Comparison of ENCODE assay signal across 16 mouse cellular contexts in genomic region chr4:137642101-137642500, GRCm38 (mm10). TPM values are rescaled to one million over a fixed set of nuclear protein-coding genes. Genes with fewer than 3 reads are reported as not detected.
DNase-seq lines count a peak whose midpoint lies in the region; ATAC-seq and TF ChIP-seq lines count a peak whose summit lies in the region.
"Had no signal": no experiment of that assay in that cellular context is flagged by ENCODE, and none has a peak within 500 bp of the region (broad histone marks: within the 10 kb centered on the region; RNA-seq: fewer than 3 reads in every experiment).

No protein-coding gene starts in this region.

- TF ChIP-seq CTCF in intestine, postnatal 0 days (IDR thresholded peaks at IDR 0.05; ENCODE audit: low read depth) = no peak
- no peak for TF ChIP-seq CTCF in lung, postnatal 0 days (IDR thresholded peaks at IDR 0.05)
- TF ChIP-seq CTCF in lung, adult 2 months (IDR thresholded peaks at IDR 0.05; ENCODE audit: insufficient read depth, low read length) = no peak

- ATAC-seq in intestine, embryonic 14.5 days (replicated peaks; ENCODE audit: low FRiP score, low TSS enrichment, low read depth) = peak; percentile 79
- ATAC-seq in intestine, postnatal 0 days = no peak
- peak; percentile 65 for ATAC-seq in lung, postnatal 0 days
- ATAC-seq: CD4-positive, CD25-positive, alpha-beta regulatory T cell, adult 4 months; midbrain, embryonic 15.5 days had no signal

- no peak overlapping the region for H3K4me3 ChIP-seq in intestine, embryonic 14.5 days (ENCODE audit: low read depth, low read length)
- H3K4me3 ChIP-seq in intestine, postnatal 0 days (ENCODE audit: low read depth, low read length) = no peak overlapping the region
- H3K4me3 ChIP-seq in lung, postnatal 0 days (ENCODE audit: low read depth, low read length) = no peak overlapping the region
- H3K4me3 ChIP-seq in lung, adult 2 months (replicated peaks; ENCODE audit: extremely low read depth, low read depth, low read length) = no peak overlapping the region
- H3K4me3 ChIP-seq in myocyte = no peak overlapping the region
- H3K4me3 ChIP-seq: forebrain, embryonic 10.5 days; midbrain, embryonic 15.5 days had no signal

- DNase-seq in intestine, embryonic 14.5 days (ENCODE audit: low spot score) = no peak
- peak; percentile 25 for DNase-seq in lung, postnatal 0 days (ENCODE audit: low spot score)
- no peak for DNase-seq in lung, adult 2 months
- no peak for DNase-seq in gastrocnemius, adult 18-20 months (ENCODE audit: low spot score)
- no peak for DNase-seq in thymus, postnatal 25 days
- no peak for DNase-seq in left cerebral cortex, postnatal 36 days (ENCODE audit: low spot score in 2 of 2)
- DNase-seq: heart, adult 18-20 months; heart, postnatal 4 days; lung, embryonic 14.5 days; spleen, adult 18-20 months had no signal

- no peak overlapping the region for H3K9ac ChIP-seq in intestine, embryonic 14.5 days (ENCODE audit: low read length)
- no peak overlapping the region for H3K9ac ChIP-seq in intestine, postnatal 0 days (ENCODE audit: low read depth, low read length)
- H3K9ac ChIP-seq in lung, postnatal 0 days (replicated peaks; ENCODE audit: low read depth) = no peak overlapping the region
- H3K9ac ChIP-seq: lung, embryonic 14.5 days; midbrain, embryonic 15.5 days had no signal

- no peak overlapping the region for H3ac ChIP-seq in myocyte (ENCODE audit: control insufficient read depth, insufficient read length)

- 71% methylated on average over 2 of the region's 2 CpGs for WGBS in intestine, embryonic 14.5 days
- 41% methylated on average over 2 of the region's 2 CpGs for WGBS in intestine, postnatal 0 days
- WGBS in lung, postnatal 0 days = 51% methylated on average over 2 of the region's 2 CpGs
- 82% methylated on average over 2 of the region's 2 CpGs for WGBS in lung, adult 2 months

- H3K36me3 ChIP-seq in intestine, embryonic 14.5 days (ENCODE audit: control insufficient read depth, insufficient read depth, low read length) = peaks cover 89% of the 10 kb centered on the region
- H3K36me3 ChIP-seq in intestine, postnatal 0 days (ENCODE audit: control insufficient read depth, insufficient read depth) = peaks cover 65% of the 10 kb centered on the region
- H3K36me3 ChIP-seq in lung, postnatal 0 days (ENCODE audit: insufficient read depth, low read length) = peaks cover 43% of the 10 kb centered on the region
- peaks cover 25% of the 10 kb centered on the region for H3K36me3 ChIP-seq in myocyte (ENCODE audit: control insufficient read depth, insufficient read depth)

- H3K27me3 ChIP-seq in intestine, embryonic 14.5 days (replicated peaks; ENCODE audit: control insufficient read depth, insufficient read depth, low read length) = no peaks in the 10 kb centered on the region
- no peaks in the 10 kb centered on the region for H3K27me3 ChIP-seq in intestine, postnatal 0 days (replicated peaks; ENCODE audit: control insufficient read depth, insufficient read depth, low read length)
- H3K27me3 ChIP-seq in lung, postnatal 0 days (replicated peaks; ENCODE audit: insufficient read depth, low read length) = no peaks in the 10 kb centered on the region
- H3K27me3 ChIP-seq in myocyte (ENCODE audit: control insufficient read depth, insufficient read depth, insufficient read length) = no peaks in the 10 kb centered on the region
- H3K27me3 ChIP-seq: midbrain, embryonic 15.5 days had no signal

- no peak for TF ChIP-seq POLR2A in lung, adult 2 months (IDR thresholded peaks at IDR 0.05; ENCODE audit: borderline replicate concordance, extremely low read depth, low read depth, low read length)
- no peak for TF ChIP-seq POLR2A in myocyte (IDR thresholded peaks at IDR 0.05; ENCODE audit: insufficient read length, low read depth)

- H3K79me2 ChIP-seq in myocyte (ENCODE audit: control insufficient read depth, insufficient read depth) = no peaks in the 10 kb centered on the region

- H3K27ac ChIP-seq in intestine, embryonic 14.5 days (ENCODE audit: low read depth) = peak overlapping the region; percentile 44; the same call in 1 of the 2 replicates
- H3K27ac ChIP-seq in intestine, postnatal 0 days (ENCODE audit: low read depth, low read length) = no peak overlapping the region
- H3K27ac ChIP-seq in lung, postnatal 0 days (ENCODE audit: low read length) = peak overlapping the region; percentile 34; the same call in 1 of the 2 replicates
- H3K27ac ChIP-seq: midbrain, embryonic 15.5 days had no signal

- intact Hi-C loops in left cerebral cortex, postnatal 36 days (cut with DNase I) = no loop called here

- no peak for TF ChIP-seq EP300 in lung, postnatal 0 days (IDR thresholded peaks at IDR 0.05)

- H3K4me1 ChIP-seq in intestine, embryonic 14.5 days (replicated peaks; ENCODE audit: control insufficient read depth, insufficient read depth, low read length) = peaks cover 5% of the 10 kb centered on the region; the same call in 1 of the 2 replicates
- H3K4me1 ChIP-seq in intestine, postnatal 0 days (replicated peaks; ENCODE audit: control insufficient read depth, insufficient read depth, low read length) = 0 out of 2 replicates have a peak, but pooled peaks cover 2% of the 10 kb centered on the region
- no peaks in the 10 kb centered on the region for H3K4me1 ChIP-seq in lung, postnatal 0 days (ENCODE audit: insufficient read depth, low read depth, low read length)
- no peaks in the 10 kb centered on the region for H3K4me1 ChIP-seq in lung, adult 2 months (ENCODE audit: control insufficient read depth, insufficient read depth, low read length)
- H3K4me1 ChIP-seq: midbrain, embryonic 15.5 days had no signal

- no peak overlapping the region for H3K4me2 ChIP-seq in intestine, embryonic 14.5 days (ENCODE audit: low read length)
- no peak overlapping the region for H3K4me2 ChIP-seq in intestine, postnatal 0 days (replicated peaks; ENCODE audit: low read depth)
- no peak overlapping the region for H3K4me2 ChIP-seq in lung, postnatal 0 days (replicated peaks; ENCODE audit: low read depth, low read length)
- H3K4me2 ChIP-seq in myocyte (ENCODE audit: low read depth) = peak overlapping the region; percentile 44
- H3K4me2 ChIP-seq: lung, embryonic 14.5 days; midbrain, embryonic 15.5 days had no signal

- H3K9me3 ChIP-seq in intestine, embryonic 14.5 days (ENCODE audit: control insufficient read depth, low read length) = no peaks in the 10 kb centered on the region
- no peaks in the 10 kb centered on the region for H3K9me3 ChIP-seq in intestine, postnatal 0 days (ENCODE audit: control insufficient read depth)
- H3K9me3 ChIP-seq in lung, postnatal 0 days (ENCODE audit: low read length) = no peaks in the 10 kb centered on the region
- H3K9me3 ChIP-seq: forebrain, embryonic 10.5 days; G1E; midbrain, embryonic 15.5 days had no signal

TF ChIP-seq in myocyte, 11 proteins besides CTCF, POLR2A, EP300 and RAD21:
- TF ChIP-seq TCF3 (IDR thresholded peaks at IDR 0.05; ENCODE audit: insufficient read length, low read depth) (no peak), SRF (IDR thresholded peaks at IDR 0.05; ENCODE audit: control insufficient read depth, insufficient read length, low read depth) (no peak)

RNA-seq across cellular contexts. Expression of gene Rap1gap, which starts 22.4 kb away (rescaled TPM):
- 11.2 and 15.6 TPM in 2 replicates for polyA plus RNA-seq in intestine, embryonic 14.5 days (2014; fragmentation: Nextera tagmentation; extraction: Ambion mirVana)
- 8.9 and 9.1 TPM in 2 replicates for polyA plus RNA-seq in intestine, postnatal 0 days (2015; fragmentation: Nextera tagmentation; extraction: Ambion mirVana)
- polyA plus RNA-seq in lung, postnatal 0 days (2015; fragmentation: Nextera tagmentation; extraction: Ambion mirVana) = 34.9 and 48.8 TPM in 2 replicates
- polyA plus RNA-seq in lung, adult 2 months (2012; rRNA removed) = 68.3 and 101 TPM in 2 replicates
- 1.3 TPM for polyA plus RNA-seq in myocyte (2012; fragmentation: generic; extraction: Trizol)
- 10 to 100 TPM in 1 of 2 experiments, 1 to 10 TPM in 1; 8.3 to 10.2 TPM for total RNA-seq in gastrocnemius, adult 18-20 months (2021)
- 100 to 1,000 TPM; 311 to 333 TPM for total RNA-seq in left cerebral cortex, postnatal 36 days (2021)
- total RNA-seq: G1E had no signal
- polyA plus RNA-seq: G1E had no signal

RNA-seq across cellular contexts. Expression of gene Usp48, which starts 48.5 kb away (rescaled TPM):
- 72.4 and 78.3 TPM in 2 replicates for polyA plus RNA-seq in intestine, embryonic 14.5 days (2014; fragmentation: Nextera tagmentation; extraction: Ambion mirVana)
- polyA plus RNA-seq in intestine, postnatal 0 days (2015; fragmentation: Nextera tagmentation; extraction: Ambion mirVana) = 33.3 and 36.7 TPM in 2 replicates
- polyA plus RNA-seq in lung, postnatal 0 days (2015; fragmentation: Nextera tagmentation; extraction: Ambion mirVana) = 30.9 and 35.9 TPM in 2 replicates
- 45.3 and 67.5 TPM in 2 replicates for polyA plus RNA-seq in lung, adult 2 months (2012; rRNA removed)
- polyA plus RNA-seq in myocyte (2012; fragmentation: generic; extraction: Trizol) = 14.2 TPM
- total RNA-seq in gastrocnemius, adult 18-20 months (2021) = 10 to 100 TPM; 24.9 to 27.3 TPM
- total RNA-seq in left cerebral cortex, postnatal 36 days (2021) = 100 to 1,000 TPM in 1 of 2 experiments, 10 to 100 TPM in 1; 97.9 to 139 TPM
